8 mouse cellular contexts compared by ENCODE assay signal in the genomic region with DNA sequence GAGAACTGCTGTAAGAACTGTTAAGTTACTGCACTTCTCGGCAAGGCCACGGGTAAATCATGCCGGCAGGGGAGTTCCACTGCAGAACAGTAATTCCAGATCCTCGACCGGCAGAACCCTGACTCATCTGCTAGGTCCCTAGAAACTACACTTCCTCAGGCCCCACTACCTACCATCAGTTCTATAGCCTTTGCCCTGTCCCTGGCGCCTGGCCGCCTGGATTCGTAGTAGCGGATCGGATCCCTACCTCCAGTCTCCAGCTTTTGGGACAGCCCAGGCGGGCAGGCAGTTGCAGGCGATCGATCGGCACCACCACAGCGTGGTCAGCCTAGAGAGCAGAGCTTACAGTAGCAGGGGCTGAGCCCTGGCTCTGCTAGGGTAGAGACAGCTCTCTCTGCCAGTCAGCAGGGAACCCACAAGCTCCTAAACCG. TPM values are rescaled to one million over a fixed set of nuclear protein-coding genes. Genes with fewer than 3 reads are reported as not detected.
DNase-seq lines count a peak whose midpoint lies in the region; ATAC-seq and TF ChIP-seq lines count a peak whose summit lies in the region.

No protein-coding gene starts in this region.

- no peak for TF ChIP-seq EP300 in lung, postnatal 0 days (IDR thresholded peaks at IDR 0.05)

- H3K27me3 ChIP-seq in lung, postnatal 0 days (replicated peaks; ENCODE audit: insufficient read depth, low read length): peaks cover 28% of the 10 kb centered on the region
- peaks cover 58% of the 10 kb centered on the region for H3K27me3 ChIP-seq in embryonic facial prominence, embryonic 13.5 days
- H3K27me3 ChIP-seq in hindbrain, embryonic 10.5 days (ENCODE audit: insufficient read depth, poor library complexity, severe bottlenecking): peaks cover 73% of the 10 kb centered on the region
- peaks cover 20% of the 10 kb centered on the region for H3K27me3 ChIP-seq in limb, embryonic 15.5 days
- H3K27me3 ChIP-seq in neural tube, embryonic 14.5 days (ENCODE audit: control insufficient read depth, insufficient read depth, low read length): peaks cover 29% of the 10 kb centered on the region

- DNase-seq in lung, postnatal 0 days (ENCODE audit: low spot score): no peak
- no peak for DNase-seq in lung, adult 2 months
- peak; percentile 78 for DNase-seq in hindbrain, embryonic 10.5 days (ENCODE audit: low spot score)
- DNase-seq in thymus, postnatal 10 days (ENCODE audit: low spot score in 2 of 2): no peak

- no peak for TF ChIP-seq CTCF in lung, postnatal 0 days (IDR thresholded peaks at IDR 0.05)
- no peak for TF ChIP-seq CTCF in lung, adult 2 months (IDR thresholded peaks at IDR 0.05; ENCODE audit: insufficient read depth, low read length)

- H3K9ac ChIP-seq in lung, postnatal 0 days (replicated peaks; ENCODE audit: low read depth): peak overlapping the region; percentile 34; the same call in 1 of the 2 replicates
- peak overlapping the region; percentile 67 for H3K9ac ChIP-seq in embryonic facial prominence, embryonic 13.5 days
- H3K9ac ChIP-seq in limb, embryonic 15.5 days: no peak overlapping the region
- peak overlapping the region; percentile 25; the same call in 1 of the 2 replicates for H3K9ac ChIP-seq in neural tube, embryonic 14.5 days (replicated peaks; ENCODE audit: low read depth, low read length)

- no peaks in the 10 kb centered on the region for H3K36me3 ChIP-seq in lung, postnatal 0 days (ENCODE audit: insufficient read depth, low read length)
- H3K36me3 ChIP-seq in embryonic facial prominence, embryonic 13.5 days: no peaks in the 10 kb centered on the region
- H3K36me3 ChIP-seq in hindbrain, embryonic 10.5 days: no peaks in the 10 kb centered on the region
- H3K36me3 ChIP-seq in limb, embryonic 15.5 days: no peaks in the 10 kb centered on the region
- no peaks in the 10 kb centered on the region for H3K36me3 ChIP-seq in neural tube, embryonic 14.5 days (ENCODE audit: control insufficient read depth, insufficient read depth, low read length)

- no peaks in the 10 kb centered on the region for H3K9me3 ChIP-seq in lung, postnatal 0 days (ENCODE audit: low read length)
- no peaks in the 10 kb centered on the region for H3K9me3 ChIP-seq in embryonic facial prominence, embryonic 13.5 days
- H3K9me3 ChIP-seq in hindbrain, embryonic 10.5 days: no peaks in the 10 kb centered on the region
- no peaks in the 10 kb centered on the region for H3K9me3 ChIP-seq in limb, embryonic 15.5 days
- no peaks in the 10 kb centered on the region for H3K9me3 ChIP-seq in neural tube, embryonic 14.5 days (ENCODE audit: control insufficient read depth, low read length)

- no peak for TF ChIP-seq POLR2A in lung, adult 2 months (IDR thresholded peaks at IDR 0.05; ENCODE audit: borderline replicate concordance, extremely low read depth, low read depth, low read length)

- no peak overlapping the region for H3K27ac ChIP-seq in lung, postnatal 0 days (ENCODE audit: low read length)
- peak overlapping the region; percentile 48 for H3K27ac ChIP-seq in embryonic facial prominence, embryonic 13.5 days
- H3K27ac ChIP-seq in hindbrain, embryonic 10.5 days: peak overlapping the region; percentile 71
- H3K27ac ChIP-seq in limb, embryonic 15.5 days: peak overlapping the region; percentile 48
- H3K27ac ChIP-seq in neural tube, embryonic 14.5 days (ENCODE audit: low read depth, low read length): no peak overlapping the region

- ATAC-seq in lung, postnatal 0 days: peak; percentile 57
- ATAC-seq in embryonic facial prominence, embryonic 13.5 days (ENCODE audit: insufficient number of reproducible peaks, insufficient read depth, low FRiP score, low TSS enrichment, low read depth): no peak
- peak; percentile 74; the same call in 1 of the 2 replicates for ATAC-seq in limb, embryonic 15.5 days (ENCODE audit: insufficient number of reproducible peaks, low FRiP score, low TSS enrichment, low read depth)
- peak; percentile 80 for ATAC-seq in neural tube, embryonic 14.5 days (ENCODE audit: low read depth)
- ATAC-seq in inflammation-experienced regulatory T-cells, adult 6 months: no peak

- no peaks in the 10 kb centered on the region for H3K4me1 ChIP-seq in lung, postnatal 0 days (ENCODE audit: insufficient read depth, low read depth, low read length)
- no peaks in the 10 kb centered on the region for H3K4me1 ChIP-seq in lung, adult 2 months (ENCODE audit: control insufficient read depth, insufficient read depth, low read length)
- peaks cover 69% of the 10 kb centered on the region for H3K4me1 ChIP-seq in embryonic facial prominence, embryonic 13.5 days
- peaks cover 56% of the 10 kb centered on the region for H3K4me1 ChIP-seq in hindbrain, embryonic 10.5 days (replicated peaks)
- H3K4me1 ChIP-seq in limb, embryonic 15.5 days: peaks cover 48% of the 10 kb centered on the region
- H3K4me1 ChIP-seq in neural tube, embryonic 14.5 days (ENCODE audit: control insufficient read depth, insufficient read depth, low read length): peaks cover 6% of the 10 kb centered on the region; the same call in 1 of the 2 replicates

- peak overlapping the region; percentile 55 for H3K4me2 ChIP-seq in lung, postnatal 0 days (replicated peaks; ENCODE audit: low read depth, low read length)
- H3K4me2 ChIP-seq in embryonic facial prominence, embryonic 13.5 days: peak overlapping the region; percentile 62
- peak overlapping the region; percentile 52 for H3K4me2 ChIP-seq in limb, embryonic 15.5 days
- H3K4me2 ChIP-seq in neural tube, embryonic 14.5 days (ENCODE audit: low read depth, low read length): peak overlapping the region; percentile 34; the same call in 1 of the 2 replicates

- 9% methylated on average over 16 of the region's 16 CpGs for WGBS in lung, postnatal 0 days
- WGBS in lung, adult 2 months: 32% methylated on average over 16 of the region's 16 CpGs
- 3% methylated on average over 16 of the region's 16 CpGs for WGBS in embryonic facial prominence, embryonic 13.5 days
- WGBS in hindbrain, embryonic 10.5 days: 2% methylated on average over 16 of the region's 16 CpGs
- 8% methylated on average over 16 of the region's 16 CpGs for WGBS in limb, embryonic 15.5 days
- WGBS in neural tube, embryonic 14.5 days: 5% methylated on average over 16 of the region's 16 CpGs

- peak overlapping the region; percentile 28; the same call in 1 of the 2 replicates for H3K4me3 ChIP-seq in lung, postnatal 0 days (ENCODE audit: low read depth, low read length)
- H3K4me3 ChIP-seq in lung, adult 2 months (replicated peaks; ENCODE audit: extremely low read depth, low read depth, low read length): no peak overlapping the region
- H3K4me3 ChIP-seq in embryonic facial prominence, embryonic 13.5 days: peak overlapping the region; percentile 32
- H3K4me3 ChIP-seq in hindbrain, embryonic 10.5 days: peak overlapping the region; percentile 45
- peak overlapping the region; percentile 32 for H3K4me3 ChIP-seq in limb, embryonic 15.5 days
- no peak overlapping the region for H3K4me3 ChIP-seq in neural tube, embryonic 14.5 days (ENCODE audit: low read depth, low read length)

RNA-seq across cellular contexts. Expression of gene Foxc1, which starts 14.2 kb away (rescaled TPM):
- 0.37 and 0.43 TPM in 2 replicates for polyA plus RNA-seq in lung, postnatal 0 days (2015; fragmentation: Nextera tagmentation; extraction: Ambion mirVana)
- polyA plus RNA-seq in lung, adult 2 months (2012; rRNA removed): 1.4 and 1.9 TPM in 2 replicates
- 1.6 and 2.9 TPM in 2 replicates for polyA plus RNA-seq in embryonic facial prominence, embryonic 13.5 days (2015; fragmentation: Nextera tagmentation; extraction: Ambion mirVana)
- polyA plus RNA-seq in hindbrain, embryonic 10.5 days (2016; fragmentation: Nextera tagmentation; extraction: Ambion mirVana): 2.9 and 3.7 TPM in 2 replicates
- 2.0 and 3.1 TPM in 2 replicates for polyA plus RNA-seq in limb, embryonic 15.5 days (2015; fragmentation: Nextera tagmentation; extraction: Ambion mirVana)
- polyA plus RNA-seq in neural tube, embryonic 14.5 days (2014; fragmentation: Nextera tagmentation; extraction: Ambion mirVana): 0.50 and 3.0 TPM in 2 replicates
- polyA plus RNA-seq in inflammation-experienced regulatory T-cells, adult 6 months (2017; shearing (Covaris generic)): not detected

Comparison
In these comparisons a context has a peak if more than half of its experiments do, and no peak if none do; other contexts are left out.
1. H3K4me3 ChIP-seq: peak in lung, postnatal 0 days (single experiment), embryonic facial prominence, embryonic 13.5 days (single experiment), hindbrain, embryonic 10.5 days (single experiment) and limb, embryonic 15.5 days (single experiment); none in lung, adult 2 months (single experiment) and neural tube, embryonic 14.5 days (single experiment).
2. ATAC-seq: peak in lung, postnatal 0 days (single experiment), limb, embryonic 15.5 days (single experiment) and neural tube, embryonic 14.5 days (single experiment); none in embryonic facial prominence, embryonic 13.5 days (single experiment) and inflammation-experienced regulatory T-cells, adult 6 months (single experiment).
3. H3K27ac ChIP-seq: peak in embryonic facial prominence, embryonic 13.5 days (single experiment), hindbrain, embryonic 10.5 days (single experiment) and limb, embryonic 15.5 days (single experiment); none in lung, postnatal 0 days (single experiment) and neural tube, embryonic 14.5 days (single experiment).
4. Peak in every context shown above with its lines, with median percentiles within 50 percentile points of each other: H3K4me2 ChIP-seq.